Mouse (Mus musculus): ENCODE results near the gene Dnajc6.

DNA sequence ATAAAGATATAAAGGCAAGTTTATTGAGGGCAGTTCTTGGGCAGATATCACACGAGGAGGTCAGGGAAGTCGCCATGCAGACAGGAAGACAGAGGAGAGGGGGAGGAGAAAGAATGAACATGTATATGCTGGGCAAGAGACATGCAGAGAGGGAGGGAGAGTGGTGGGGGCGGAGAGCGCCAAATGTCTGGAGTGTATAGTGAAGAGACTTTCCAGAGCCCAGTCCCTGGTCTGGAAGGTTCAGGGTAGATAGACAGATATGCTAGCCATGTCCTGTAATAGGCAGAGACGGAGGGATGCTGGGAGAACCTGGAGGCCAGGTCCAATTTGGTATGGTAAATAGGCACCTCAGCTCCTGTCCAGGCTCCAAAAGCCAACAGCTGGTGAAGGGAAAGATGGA is 83.1 kb downstream of the Dnajc6 start:
- TF ChIP-seq CTCF (IDR thresholded peaks at IDR 0.05; ENCODE audit: extremely low read depth, insufficient read length, insufficient replicate concordance, low read depth, low read length) (no peak), POLR2A (IDR thresholded peaks at IDR 0.05; ENCODE audit: low read depth, low read length) (no peak)
